Mouse (Mus musculus) kidney, postnatal 36 days (tissue): Measurements from ENCODE around the gene Ahnak.
A peak's percentile ranks its signal among the peaks of the same experiment; 100 is the strongest.
"Not testable (repeated sequence)": the region's sequence is repeated elsewhere in the genome, so short reads cannot be mapped to it uniquely, and the experiment has no call there.

Source experiments
- DNase-seq, 2 experiments: peaks; one replicate each; pipeline ENCODE4 v3.0.0; 2021 to 2022; ENCODE audit warnings: mixed read lengths in 2 of 2

The Ahnak gene

GRCm38 (mm10) chr19:9070316-9070715 lies 81.2 kb downstream of the Ahnak start:
- no peak for DNase-seq

- DNase-seq = peak; percentile 74 to 75
These were observed 82.5 kb downstream of the Ahnak start for GRCm38 (mm10) chr19:9071456-9072156.

GRCm38 (mm10) chr19:9072157-9072530 lies 83.1 kb downstream of the Ahnak start:
- DNase-seq = peak in 1 of 2 experiments; percentile 8

- peak; percentile 28 to 50 for DNase-seq
These were observed 84.8 kb downstream of the Ahnak start for GRCm38 (mm10) chr19:9073776-9074411.

- DNase-seq = no peak
These were observed 85.3 kb downstream of the Ahnak start for GRCm38 (mm10) chr19:9074424-9074823.

GRCm38 (mm10) chr19:9075558-9075957 lies 86.5 kb downstream of the Ahnak start:
- DNase-seq = no peak

- no peak for DNase-seq
These were observed 87.0 kb downstream of the Ahnak start for GRCm38 (mm10) chr19:9076035-9076434.

- DNase-seq = peak in 1 of 2 experiments; percentile 18
These were observed 88.0 kb downstream of the Ahnak start for GRCm38 (mm10) chr19:9076982-9077660.

- DNase-seq = no peak
These were observed 90.8 kb downstream of the Ahnak start for GRCm38 (mm10) chr19:9079916-9080315.

GRCm38 (mm10) chr19:9081311-9082190 lies 92.5 kb downstream of the Ahnak start:
- DNase-seq = no peak

- peak; percentile 84 to 91 for DNase-seq
These were observed 93.3 kb downstream of the Ahnak start for GRCm38 (mm10) chr19:9082191-9083009.

GRCm38 (mm10) chr19:9083010-9083355 lies 93.9 kb downstream of the Ahnak start:
- no peak for DNase-seq

- not testable (repeated sequence) for DNase-seq
These were observed 94.8 kb downstream of the Ahnak start for GRCm38 (mm10) chr19:9083892-9084291.

GRCm38 (mm10) chr19:9087821-9088220 lies 98.7 kb downstream of the Ahnak start, which contains the start of gene Scgb1a1:
Gene Scgb1a1, minus strand, starts transcription at chr19:9087958.
- DNase-seq = no peak

GRCm38 (mm10) chr19:9090191-9090590 lies 101.1 kb downstream of the Ahnak start:
- no peak for DNase-seq

- DNase-seq = no peak
These were observed 101.6 kb downstream of the Ahnak start for GRCm38 (mm10) chr19:9090709-9091108.

- no peak for DNase-seq
These were observed 106.0 kb downstream of the Ahnak start for GRCm38 (mm10) chr19:9095111-9095510.

- no peak for DNase-seq
These were observed 108.4 kb downstream of the Ahnak start for GRCm38 (mm10) chr19:9097441-9097840.

GRCm38 (mm10) chr19:9099751-9100150 lies 110.7 kb downstream of the Ahnak start:
- DNase-seq = no peak

GRCm38 (mm10) chr19:9100297-9101061 lies 111.4 kb downstream of the Ahnak start:
- no peak for DNase-seq

GRCm38 (mm10) chr19:9101062-9101457 lies 112.0 kb downstream of the Ahnak start:
- no peak for DNase-seq
